Mouse (Mus musculus) lung, adult 2 months (tissue): ENCODE measurements at regions not wholly inside any gene's neighbourhood (a gene's known extent, or its start where the extent isn't known, plus 50 kb on each side); places are given as distances from the start of the nearest gene placed in this dataset.

Experiments used
- DNase-seq: peaks from one replicate; pipeline ENCODE4 v3.0.0; 2022
- H3K4me1 ChIP-seq: fragments of 200-500 bp; 2 replicates; pipeline ENCODE4 v1.6.1; 2011; ENCODE audit warnings: low read length; ENCODE audit not compliant: control insufficient read depth, insufficient read depth
- H3K4me3 ChIP-seq: fragments of 200-500 bp; replicated peaks from 2 replicates; pipeline ENCODE3; 2011; ENCODE audit warnings: low read depth, mild to moderate bottlenecking, control low read depth, low read length; ENCODE audit errors: extremely low read depth
- CTCF ChIP-seq: fragments of 200-500 bp; IDR thresholded peaks from 2 replicates; pipeline ENCODE4 v1.5.1; 2011; ENCODE audit warnings: mild to moderate bottlenecking, low read length, control low read depth; ENCODE audit not compliant: insufficient read depth
- POLR2A ChIP-seq: fragments of 200-500 bp; IDR thresholded peaks from 2 replicates; pipeline ENCODE4 v1.6.1; 2011; ENCODE audit warnings: low read depth, mild to moderate bottlenecking, control low read depth, low read length, borderline replicate concordance; ENCODE audit errors: extremely low read depth
- WGBS: fragments of 180-500 bp; shearing (Covaris S2); methylation state at CpG from one replicate; pipeline ENCODE4 v1.1.7; 2018; 5-methylcytosine and 5-hydroxymethylcytosine counted together

DNA sequence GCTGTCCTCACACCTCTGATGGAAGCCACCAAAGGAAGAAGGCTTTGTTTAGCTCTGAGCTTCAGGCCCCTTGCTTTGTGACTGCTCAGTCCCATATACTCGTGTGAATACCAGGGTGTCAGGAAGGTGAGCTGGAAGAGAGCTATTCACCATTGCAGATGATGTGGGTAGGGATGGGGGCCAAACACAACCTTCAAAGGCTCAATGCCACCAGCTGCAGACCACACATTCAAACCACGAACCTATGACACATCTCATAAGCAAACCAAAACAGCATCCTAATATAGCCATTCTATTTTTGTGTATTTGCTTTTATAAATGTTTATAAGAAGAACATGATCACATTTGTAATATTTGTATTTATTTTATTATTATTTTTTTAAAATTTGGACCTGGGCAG is 183.3 kb upstream of the Irx5 start:
- WGBS, result 75% methylated on average over 2 of the region's 2 CpGs
- no peak for DNase-seq
- no peak overlapping the region for H3K4me3 ChIP-seq
- H3K4me1 ChIP-seq, result no peaks in the 10 kb centered on the region
- no peak for TF ChIP-seq CTCF
- TF ChIP-seq POLR2A, result no peak

- no peak for TF ChIP-seq POLR2A
- no peak for TF ChIP-seq CTCF
- H3K4me3 ChIP-seq, result no peak overlapping the region
- H3K4me1 ChIP-seq, result no peaks in the 10 kb centered on the region
- DNase-seq, result no peak
- 65% methylated on average over 2 of the region's 2 CpGs for WGBS
These were observed 185.8 kb upstream of the Irx5 start for GRCm38 (mm10) chr8:92171578-92171977.

DNA sequence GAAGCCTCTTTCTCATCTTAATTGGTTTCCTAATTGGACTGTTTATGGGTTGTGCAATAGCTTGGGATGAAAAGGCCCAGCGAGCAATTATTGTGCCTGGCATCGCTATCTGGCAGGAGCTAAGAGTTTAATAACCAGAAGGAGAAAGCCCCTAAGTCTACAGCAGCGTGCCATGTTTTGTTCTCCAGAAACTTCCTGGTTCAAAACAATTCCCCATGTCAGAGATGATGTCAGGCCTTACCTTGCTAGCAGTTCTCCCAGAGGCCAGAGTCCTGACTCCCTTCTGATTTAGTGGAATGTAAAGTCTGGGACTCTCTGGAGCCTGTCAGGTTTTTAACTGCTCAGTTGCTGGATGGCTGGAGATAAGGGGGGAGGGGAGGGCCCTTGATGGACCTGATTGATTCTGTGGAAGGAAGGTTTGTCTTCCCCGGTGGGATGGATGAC is 190.1 kb upstream of the Irx5 start:
- no peak for DNase-seq
- Histone ChIP-seq H3K4me1 (no peaks in the 10 kb centered on the region), H3K4me3 (no peak overlapping the region)
- TF ChIP-seq POLR2A (no peak), CTCF (no peak)
- WGBS, result 43% methylated on average over 4 of the region's 4 CpGs

- peak; percentile 34 for DNase-seq
- WGBS, result 65% methylated on average over 6 of the region's 6 CpGs
- TF ChIP-seq POLR2A, result no peak
- no peak for TF ChIP-seq CTCF
- Histone ChIP-seq H3K4me1 (no peaks in the 10 kb centered on the region), H3K4me3 (no peak overlapping the region)
These were observed 192.1 kb upstream of the Irx5 start for GRCm38 (mm10) chr8:92165306-92165705.

- H3K4me1 ChIP-seq, result no peaks in the 10 kb centered on the region
- H3K4me3 ChIP-seq, result no peak overlapping the region
- WGBS, result 90% methylated on average over 4 of the region's 4 CpGs
- DNase-seq, result no peak
- TF ChIP-seq CTCF (no peak), POLR2A (no peak)
These were observed 192.9 kb upstream of the Irx5 start for GRCm38 (mm10) chr8:92164496-92164895.

GRCm38 (mm10) chr8:92161002-92161401 is 196.4 kb upstream of the Irx5 start:
- Histone ChIP-seq H3K4me3 (no peak overlapping the region), H3K4me1 (no peaks in the 10 kb centered on the region)
- WGBS, result 62% methylated on average over 2 of the region's 2 CpGs
- TF ChIP-seq CTCF, result no peak
- no peak for TF ChIP-seq POLR2A
- no peak for DNase-seq

DNA sequence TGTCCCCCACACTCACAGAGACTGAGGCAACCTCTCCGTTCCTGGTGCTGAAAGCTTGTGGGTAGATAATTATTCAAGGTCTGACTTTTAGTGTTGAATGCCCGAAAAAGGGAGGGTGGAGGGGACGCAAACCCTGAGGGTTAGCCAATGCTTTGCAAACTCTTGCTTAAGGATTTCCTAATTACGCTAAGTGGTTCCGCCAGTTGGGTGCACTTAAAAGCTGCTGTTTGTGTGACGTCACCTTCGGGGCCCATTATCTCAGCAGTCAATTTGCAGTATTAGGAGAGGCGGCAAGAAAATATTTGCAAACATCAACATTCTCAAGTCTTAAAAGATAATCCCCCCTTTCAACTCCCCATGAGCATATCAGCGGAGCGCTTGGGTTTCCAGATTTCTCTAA is 199.2 kb upstream of the Irx5 start:
- 47% methylated on average over 10 of the region's 10 CpGs for whole genome bisulfite sequencing
- TF ChIP-seq POLR2A (peak; percentile 28; the same call in 1 of the 2 replicates), CTCF (no peak)
- H3K4me3 ChIP-seq, result peak overlapping the region; percentile 47
- peak; percentile 38 for DNase-seq
- no peaks in the 10 kb centered on the region; the same call in 1 of the 2 replicates for H3K4me1 ChIP-seq

DNA sequence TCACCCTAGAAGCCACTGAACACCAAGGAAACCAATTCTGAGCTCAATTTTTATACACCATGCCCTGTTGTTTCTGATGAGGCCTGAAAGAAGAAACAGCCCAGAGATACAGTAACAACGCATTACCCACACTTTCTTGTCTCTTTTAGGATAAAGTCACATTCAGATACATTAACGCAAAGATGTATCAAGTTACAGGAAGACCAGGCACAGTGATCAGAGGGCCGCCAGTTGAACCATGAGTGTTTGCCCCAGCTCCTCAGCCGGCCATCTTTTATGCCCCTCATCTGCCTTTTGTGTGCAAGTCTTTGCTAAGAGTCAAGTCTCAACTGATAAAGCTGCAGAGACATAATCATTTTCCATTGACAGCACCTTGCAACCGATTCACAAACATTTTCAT is 204.9 kb upstream of the Irx5 start:
- WGBS, result 77% methylated on average over 5 of the region's 5 CpGs
- DNase-seq, result no peak
- TF ChIP-seq CTCF (no peak), POLR2A (no peak)
- no peaks in the 10 kb centered on the region; the same call in 1 of the 2 replicates for H3K4me1 ChIP-seq
- H3K4me3 ChIP-seq, result no peak overlapping the region

- DNase-seq, result no peak
- TF ChIP-seq POLR2A (no peak), CTCF (no peak)
- Histone ChIP-seq H3K4me1 (no peaks in the 10 kb centered on the region), H3K4me3 (no peak overlapping the region)
- 78% methylated on average over 3 of the region's 3 CpGs for WGBS
These were observed 209.8 kb upstream of the Irx5 start for GRCm38 (mm10) chr8:92147672-92148071.

DNA sequence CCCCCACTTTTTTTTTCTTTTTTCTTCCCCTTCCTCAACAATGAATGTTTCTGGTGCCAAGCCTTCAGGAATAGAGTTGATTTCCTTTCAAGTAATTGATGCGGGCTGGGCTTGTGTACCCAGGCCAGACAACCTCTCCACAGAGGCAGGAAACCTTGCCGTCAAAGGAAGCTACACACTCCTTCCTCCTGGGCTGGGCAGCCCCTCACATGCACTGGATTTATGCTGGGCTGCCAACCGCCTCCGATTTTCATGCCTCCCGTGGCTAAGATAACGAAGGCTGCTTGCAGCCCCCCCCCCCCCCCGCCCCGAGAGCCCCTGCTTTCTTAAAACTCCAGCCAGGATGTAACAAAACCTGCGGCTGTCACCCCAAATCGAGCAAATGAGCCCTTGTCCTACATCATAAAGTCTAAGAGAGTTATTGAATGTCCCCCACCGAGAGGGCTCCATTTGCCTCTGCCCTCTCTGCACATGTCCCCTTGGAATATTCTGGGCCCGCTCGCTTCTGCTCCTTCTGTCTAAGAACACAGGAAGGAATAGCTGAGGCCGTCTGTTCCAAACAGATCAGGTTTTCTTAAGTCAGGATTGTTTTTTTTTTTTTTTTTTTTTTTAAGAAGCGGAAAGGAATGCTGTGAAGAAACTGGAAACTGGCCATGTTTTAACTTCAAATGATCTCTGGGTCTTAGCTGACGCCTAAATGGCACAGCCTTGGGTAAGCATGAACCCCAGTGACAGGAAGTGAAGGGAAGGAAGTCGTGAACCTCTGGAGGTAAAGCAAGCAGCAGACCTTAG is 220.1 kb upstream of the Irx5 start:
- H3K4me3 ChIP-seq, result no peak overlapping the region
- 6% methylated on average over 17 of the region's 17 CpGs for WGBS
- TF ChIP-seq POLR2A (no peak), CTCF (no peak)
- H3K4me1 ChIP-seq, result no peaks in the 10 kb centered on the region
- no peak for DNase-seq
